ENCODE assay signal across 8 mouse cellular contexts in genomic region chrX:48694460-48694859, GRCm38 (mm10). TPM values are rescaled to one million over a fixed set of nuclear protein-coding genes. Genes with fewer than 3 reads are reported as not detected.
DNase-seq lines count a peak whose midpoint lies in the region; ATAC-seq and TF ChIP-seq lines count a peak whose summit lies in the region.

No protein-coding gene starts in this region.

- no peak for DNase-seq in cerebellum, adult 2 months
- no peak for DNase-seq in cerebellum, adult 18-20 months
- no peak for DNase-seq in liver, embryonic 13.5 days
- DNase-seq in stomach, postnatal 0 days (ENCODE audit: low spot score): no peak
- DNase-seq in embryo, embryonic 10 days (ENCODE audit: low spot score): no peak
- no peak for DNase-seq in ovary, postnatal 10 days (ENCODE audit: low spot score)

- 6% methylated on average over 6 of the region's 6 CpGs for WGBS in cerebellum, adult 2 months
- WGBS in forebrain, embryonic 12.5 days: 19% methylated on average over 6 of the region's 6 CpGs
- 18% methylated on average over 6 of the region's 6 CpGs for WGBS in liver, embryonic 13.5 days (ENCODE audit: insufficient replicate concordance)
- 18% methylated on average over 6 of the region's 6 CpGs for WGBS in stomach, postnatal 0 days

- peak; percentile 30 for ATAC-seq in CD4-positive, CD25-positive, alpha-beta regulatory T cell, adult 4 months
- ATAC-seq in forebrain, embryonic 12.5 days (ENCODE audit: low FRiP score): peak; percentile 90
- peak; percentile 66 for ATAC-seq in liver, embryonic 13.5 days (ENCODE audit: low read depth)
- peak; percentile 35; the same call in 1 of the 2 replicates for ATAC-seq in stomach, postnatal 0 days (ENCODE audit: low FRiP score, low TSS enrichment)

- peaks cover 3% of the 10 kb centered on the region; the same call in 1 of the 2 replicates for H3K4me1 ChIP-seq in cerebellum, adult 2 months (ENCODE audit: control insufficient read depth, insufficient read depth, low read length)
- peaks cover 8% of the 10 kb centered on the region for H3K4me1 ChIP-seq in forebrain, embryonic 12.5 days
- H3K4me1 ChIP-seq in liver, embryonic 13.5 days (replicated peaks): peaks cover 16% of the 10 kb centered on the region
- H3K4me1 ChIP-seq in stomach, postnatal 0 days (replicated peaks; ENCODE audit: control insufficient read depth, insufficient read depth): no peaks in the 10 kb centered on the region

- no peaks in the 10 kb centered on the region for H3K9me3 ChIP-seq in forebrain, embryonic 12.5 days
- no peaks in the 10 kb centered on the region for H3K9me3 ChIP-seq in liver, embryonic 13.5 days (replicated peaks)
- H3K9me3 ChIP-seq in stomach, postnatal 0 days (ENCODE audit: control insufficient read depth, low read length): no peaks in the 10 kb centered on the region

- no peaks in the 10 kb centered on the region for H3K27me3 ChIP-seq in cerebellum, adult 2 months (ENCODE audit: control insufficient read depth, insufficient read depth, low read length)
- no peaks in the 10 kb centered on the region for H3K27me3 ChIP-seq in forebrain, embryonic 12.5 days
- no peaks in the 10 kb centered on the region for H3K27me3 ChIP-seq in liver, embryonic 13.5 days
- no peaks in the 10 kb centered on the region for H3K27me3 ChIP-seq in stomach, postnatal 0 days (ENCODE audit: control insufficient read depth, insufficient read depth, low read length)

- no peak overlapping the region for H3K9ac ChIP-seq in forebrain, embryonic 12.5 days
- no peak overlapping the region for H3K9ac ChIP-seq in liver, embryonic 13.5 days
- H3K9ac ChIP-seq in stomach, postnatal 0 days (ENCODE audit: low read length): no peak overlapping the region

- no peaks in the 10 kb centered on the region for H3K36me3 ChIP-seq in forebrain, embryonic 12.5 days (replicated peaks)
- peaks cover 12% of the 10 kb centered on the region for H3K36me3 ChIP-seq in liver, embryonic 13.5 days
- no peaks in the 10 kb centered on the region for H3K36me3 ChIP-seq in stomach, postnatal 0 days (ENCODE audit: control insufficient read depth, insufficient read depth, low read length)

- TF ChIP-seq CTCF in cerebellum, adult 2 months (IDR thresholded peaks at IDR 0.05; ENCODE audit: borderline replicate concordance, insufficient read depth, low read depth, low read length): no peak
- no peak for TF ChIP-seq CTCF in stomach, postnatal 0 days (IDR thresholded peaks at IDR 0.05; ENCODE audit: low read depth)

- peak overlapping the region; percentile 70 for H3K4me3 ChIP-seq in cerebellum, adult 2 months (replicated peaks; ENCODE audit: insufficient read depth, low read depth, low read length)
- H3K4me3 ChIP-seq in forebrain, embryonic 12.5 days (replicated peaks): peak overlapping the region; percentile 60
- peak overlapping the region; percentile 69 for H3K4me3 ChIP-seq in liver, embryonic 13.5 days (replicated peaks)
- H3K4me3 ChIP-seq in stomach, postnatal 0 days (ENCODE audit: low read depth, low read length): peak overlapping the region; percentile 57

- H3K27ac ChIP-seq in cerebellum, adult 2 months (ENCODE audit: insufficient read depth, low read length): no peak overlapping the region
- H3K27ac ChIP-seq in forebrain, embryonic 12.5 days: no peak overlapping the region
- no peak overlapping the region for H3K27ac ChIP-seq in liver, embryonic 13.5 days
- no peak overlapping the region for H3K27ac ChIP-seq in stomach, postnatal 0 days (replicated peaks)

- TF ChIP-seq POLR2A in cerebellum, adult 2 months (IDR thresholded peaks at IDR 0.05; ENCODE audit: borderline replicate concordance, insufficient read depth, low read length): no peak

- peak overlapping the region; percentile 48 for H3K4me2 ChIP-seq in forebrain, embryonic 12.5 days
- H3K4me2 ChIP-seq in liver, embryonic 13.5 days: peak overlapping the region; percentile 71
- peak overlapping the region; percentile 45 for H3K4me2 ChIP-seq in stomach, postnatal 0 days (replicated peaks; ENCODE audit: low read depth)

- no peak for TF ChIP-seq EP300 in stomach, postnatal 0 days (optimal IDR thresholded peaks at IDR 0.05)

RNA-seq across cellular contexts. Expression of gene Rbmx2, which starts 0.3 kb away (rescaled TPM):
- 9.4 and 9.5 TPM in 2 replicates for polyA plus RNA-seq in cerebellum, adult 2 months (2012; rRNA removed)
- polyA plus RNA-seq in CD4-positive, CD25-positive, alpha-beta regulatory T cell, adult 4 months (2017; shearing (Covaris generic)): 10 to 100 TPM in 1 of 2 experiments, 1 to 10 TPM in 1; 5.3 to 20.4 TPM
- 27.9 and 33.6 TPM in 2 replicates for polyA plus RNA-seq in forebrain, embryonic 12.5 days (2016; fragmentation: Nextera tagmentation; extraction: Ambion mirVana)
- polyA plus RNA-seq in liver, embryonic 13.5 days (2015; fragmentation: Nextera tagmentation; extraction: Ambion mirVana): 19.9 and 20.1 TPM in 2 replicates
- 11.0 and 12.5 TPM in 2 replicates for polyA plus RNA-seq in stomach, postnatal 0 days (2015; fragmentation: Nextera tagmentation; extraction: Ambion mirVana)

RNA-seq across cellular contexts. Expression of gene Gpr119, which starts 20.2 kb away (rescaled TPM):
- 0.03 TPM in 1 of 2 replicates, not detected in the other for polyA plus RNA-seq in cerebellum, adult 2 months (2012; rRNA removed)
- not detected for polyA plus RNA-seq in CD4-positive, CD25-positive, alpha-beta regulatory T cell, adult 4 months (2017; shearing (Covaris generic))
- polyA plus RNA-seq in forebrain, embryonic 12.5 days (2016; fragmentation: Nextera tagmentation; extraction: Ambion mirVana): not detected in 2 replicates
- not detected in 2 replicates for polyA plus RNA-seq in liver, embryonic 13.5 days (2015; fragmentation: Nextera tagmentation; extraction: Ambion mirVana)
- polyA plus RNA-seq in stomach, postnatal 0 days (2015; fragmentation: Nextera tagmentation; extraction: Ambion mirVana): not detected in 2 replicates

Comparison
In these comparisons a context has a peak if more than half of its experiments do, and no peak if none do; other contexts are left out.
1. ATAC-seq: peak in every context shown above with its lines; median percentile 90 in forebrain, embryonic 12.5 days; 66 in liver, embryonic 13.5 days; 35 in stomach, postnatal 0 days; 30 in CD4-positive, CD25-positive, alpha-beta regulatory T cell, adult 4 months.